Mouse (Mus musculus): ENCODE measurements around the gene A030005K14Rik. TPM values are rescaled to one million over a fixed set of nuclear protein-coding genes. Genes with fewer than 3 reads are reported as not detected.

A030005K14Rik gene
- polyA plus RNA-seq, 1 experiment from 2014 or later: not detected

DNA sequence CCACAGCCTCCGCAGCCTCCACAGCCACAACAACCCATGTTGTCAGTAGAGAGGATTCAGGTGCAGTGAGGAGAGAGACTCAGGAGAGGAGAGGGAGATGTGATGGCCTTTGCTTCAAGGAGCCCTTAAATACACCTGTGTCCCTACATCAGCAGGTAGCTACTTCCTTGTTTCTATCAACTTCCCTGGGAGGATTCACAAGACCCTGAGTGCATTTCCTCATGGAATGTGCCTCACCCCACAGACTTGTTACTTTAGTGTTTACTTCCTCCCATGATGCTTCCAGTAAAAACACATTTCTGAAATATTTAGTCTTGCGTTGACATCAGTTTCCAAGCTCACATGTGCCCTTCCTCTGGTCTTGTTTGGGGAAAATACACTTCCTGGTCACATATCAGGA is 16.8 kb downstream of the A030005K14Rik start, which contains the start of gene Krtap28-10:
TSS of gene Krtap28-10 (minus strand) at position 101 of the 400 bp plus-strand sequence.
- Histone ChIP-seq H3K4me2 (ENCODE audit: low read length) (no peak within 1 kb of the TSS), H3K4me3 (ENCODE audit: low read depth, low read length) (no peak within 1 kb of the TSS), H3K27ac (ENCODE audit: low read depth, low read length) (no peak within 1 kb of the TSS), H3K4me1 (ENCODE audit: control insufficient read depth, insufficient read depth, low read length) (peaks cover 9% of the 10 kb centered on the region), H3K36me3 (ENCODE audit: control insufficient read depth, insufficient read depth, low read length) (no peaks in the 10 kb centered on the region), H3K9me3 (replicated peaks; ENCODE audit: control insufficient read depth, low read length) (no peaks in the 10 kb centered on the region), H3K27me3 (replicated peaks; ENCODE audit: control insufficient read depth, insufficient read depth, low read length) (no peaks in the 10 kb centered on the region), H3K9ac (ENCODE audit: low read length) (no peak within 1 kb of the TSS)
- ATAC-seq: no peak
- 83% methylated on average over 2 of the region's 2 CpGs for WGBS
- no peak for DNase-seq (ENCODE audit: low spot score)

GRCm38 (mm10) chr1:83039080-83039479 is 20.1 kb downstream of the A030005K14Rik start:
- ATAC-seq: no peak

DNA sequence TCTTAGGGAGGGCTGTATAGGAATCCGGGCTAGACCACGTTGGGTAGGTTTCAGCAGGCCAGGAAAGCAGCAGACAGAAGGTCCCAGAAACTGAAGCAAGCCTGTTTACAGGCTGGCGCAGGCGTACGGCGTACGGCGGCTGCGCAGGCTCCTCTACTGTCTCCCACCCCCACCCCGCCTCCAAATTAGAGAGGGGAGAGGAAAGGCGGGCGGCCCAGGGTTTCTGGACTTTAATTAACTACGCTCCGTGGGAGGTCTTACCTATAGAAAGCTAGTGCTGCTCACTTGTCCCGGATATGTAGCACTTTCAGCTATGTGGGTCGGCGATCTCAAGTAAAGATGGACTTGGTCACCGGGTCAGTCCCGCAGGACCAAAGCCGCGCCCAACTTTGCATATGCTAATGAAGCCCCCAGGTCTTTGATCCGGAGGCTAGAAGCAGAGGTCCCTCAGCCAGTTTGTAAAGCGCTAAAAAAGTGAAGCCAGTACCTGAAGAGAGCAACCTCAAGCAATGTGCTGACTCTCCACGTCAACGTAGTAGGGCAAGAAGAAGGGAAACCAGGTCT is 21.0 kb downstream of the A030005K14Rik start, which contains the start of gene Slc19a3:
TSS of gene Slc19a3 (minus strand) at position 340 of the 564 bp plus-strand sequence.
- Histone ChIP-seq H3K4me1 (ENCODE audit: control insufficient read depth, insufficient read depth, low read length) (peaks cover 9% of the 10 kb centered on the region), H3K9me3 (replicated peaks; ENCODE audit: control insufficient read depth, low read length) (no peaks in the 10 kb centered on the region), H3K4me2 (ENCODE audit: low read length) (peak within 1 kb of the TSS; percentile 78), H3K27ac (ENCODE audit: low read depth, low read length) (no peak within 1 kb of the TSS), H3K4me3 (ENCODE audit: low read depth, low read length) (peak within 1 kb of the TSS; percentile 44), H3K9ac (ENCODE audit: low read length) (peak within 1 kb of the TSS; percentile 63), H3K27me3 (replicated peaks; ENCODE audit: control insufficient read depth, insufficient read depth, low read length) (no peaks in the 10 kb centered on the region), H3K36me3 (ENCODE audit: control insufficient read depth, insufficient read depth, low read length) (no peaks in the 10 kb centered on the region)
- ATAC-seq (peak; percentile 95), DNase-seq (ENCODE audit: low spot score) (peak; percentile 73)
- WGBS: under 1% methylated on average over 25 of the region's 25 CpGs

More at GRCm38 (mm10) chr1:83039080-83039479, 20.1 kb downstream of the A030005K14Rik start:
- H3K4me3 ChIP-seq (ENCODE audit: low read depth, low read length): no peak overlapping the region
- H3K36me3 ChIP-seq (ENCODE audit: control insufficient read depth, insufficient read depth, low read length): no peaks in the 10 kb centered on the region
- H3K9me3 ChIP-seq (replicated peaks; ENCODE audit: control insufficient read depth, low read length): no peaks in the 10 kb centered on the region
- H3K27me3 ChIP-seq (replicated peaks; ENCODE audit: control insufficient read depth, insufficient read depth, low read length): no peaks in the 10 kb centered on the region
- H3K4me1 ChIP-seq (ENCODE audit: control insufficient read depth, insufficient read depth, low read length): peaks cover 9% of the 10 kb centered on the region
- DNase-seq (ENCODE audit: low spot score): no peak
- no peak overlapping the region for H3K27ac ChIP-seq (ENCODE audit: low read depth, low read length)
- H3K4me2 ChIP-seq (ENCODE audit: low read length): no peak overlapping the region
- H3K9ac ChIP-seq (ENCODE audit: low read length): no peak overlapping the region
- WGBS: 77% methylated on average over 4 of the region's 4 CpGs

GRCm38 (mm10) chr1:83036892-83037667 is 22.1 kb downstream of the A030005K14Rik start:
- no peak overlapping the region for H3K9ac ChIP-seq (ENCODE audit: low read length)
- no peak overlapping the region for H3K4me3 ChIP-seq (ENCODE audit: low read depth, low read length)
- no peak overlapping the region for H3K4me2 ChIP-seq (ENCODE audit: low read length)
- H3K9me3 ChIP-seq (replicated peaks; ENCODE audit: control insufficient read depth, low read length): no peaks in the 10 kb centered on the region
- H3K27me3 ChIP-seq (replicated peaks; ENCODE audit: control insufficient read depth, insufficient read depth, low read length): no peaks in the 10 kb centered on the region
- ATAC-seq: no peak
- DNase-seq (ENCODE audit: low spot score): no peak
- H3K27ac ChIP-seq (ENCODE audit: low read depth, low read length): no peak overlapping the region
- no peaks in the 10 kb centered on the region for H3K36me3 ChIP-seq (ENCODE audit: control insufficient read depth, insufficient read depth, low read length)
- H3K4me1 ChIP-seq (ENCODE audit: control insufficient read depth, insufficient read depth, low read length): peaks cover 9% of the 10 kb centered on the region
- 66% methylated on average over 11 of the region's 11 CpGs for WGBS

DNA sequence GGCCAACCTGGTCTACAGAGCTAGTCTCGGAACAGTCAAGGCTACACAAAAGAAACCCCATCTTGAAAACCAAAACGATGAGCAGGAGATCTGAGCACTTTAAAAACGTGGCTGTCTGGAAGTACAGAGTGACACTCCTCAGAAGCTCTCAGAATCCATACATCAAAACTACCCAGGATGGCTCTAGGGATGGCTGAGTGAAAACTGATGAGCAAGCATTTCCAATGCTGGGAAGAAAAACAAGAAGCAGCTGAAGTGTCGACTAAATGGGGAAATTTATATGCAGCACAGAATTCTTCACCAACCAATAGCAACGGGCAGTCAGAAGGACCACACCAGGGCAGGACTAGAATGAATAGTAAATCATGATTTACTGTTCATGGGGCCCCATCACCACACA is 24.7 kb downstream of the A030005K14Rik start:
- ATAC-seq (no peak), DNase-seq (ENCODE audit: low spot score) (no peak)
- Histone ChIP-seq H3K27me3 (replicated peaks; ENCODE audit: control insufficient read depth, insufficient read depth, low read length) (no peaks in the 10 kb centered on the region), H3K4me1 (ENCODE audit: control insufficient read depth, insufficient read depth, low read length) (peaks cover 9% of the 10 kb centered on the region), H3K4me3 (ENCODE audit: low read depth, low read length) (no peak overlapping the region), H3K36me3 (ENCODE audit: control insufficient read depth, insufficient read depth, low read length) (no peaks in the 10 kb centered on the region), H3K9ac (ENCODE audit: low read length) (no peak overlapping the region), H3K27ac (ENCODE audit: low read depth, low read length) (no peak overlapping the region), H3K4me2 (ENCODE audit: low read length) (no peak overlapping the region), H3K9me3 (replicated peaks; ENCODE audit: control insufficient read depth, low read length) (no peaks in the 10 kb centered on the region)
- WGBS: 79% methylated on average over 5 of the region's 5 CpGs

DNA sequence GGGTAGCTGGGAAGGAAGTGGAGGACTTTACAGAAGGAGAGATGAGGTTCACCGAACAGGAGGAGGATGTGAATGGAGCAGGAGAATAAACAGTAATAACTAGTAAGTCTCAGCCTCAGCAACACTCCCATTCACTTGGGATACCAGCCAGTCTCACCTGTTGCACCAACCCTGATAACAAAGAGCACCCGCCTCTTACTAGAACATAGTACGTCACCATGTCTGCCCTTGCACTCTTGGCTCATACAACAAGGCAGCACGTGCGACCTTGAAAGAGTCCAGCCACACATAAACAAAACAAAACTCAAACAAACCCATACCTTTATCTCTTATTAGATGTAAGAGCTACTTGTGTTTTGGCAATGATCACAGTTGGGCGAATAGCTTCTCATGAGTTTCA is 26.7 kb downstream of the A030005K14Rik start:
- no peak overlapping the region for H3K4me2 ChIP-seq (ENCODE audit: low read length)
- H3K4me3 ChIP-seq (ENCODE audit: low read depth, low read length): no peak overlapping the region
- no peaks in the 10 kb centered on the region for H3K27me3 ChIP-seq (replicated peaks; ENCODE audit: control insufficient read depth, insufficient read depth, low read length)
- no peaks in the 10 kb centered on the region; the same call in 1 of the 2 replicates for H3K4me1 ChIP-seq (ENCODE audit: control insufficient read depth, insufficient read depth, low read length)
- DNase-seq (ENCODE audit: low spot score): no peak
- H3K9ac ChIP-seq (ENCODE audit: low read length): no peak overlapping the region
- H3K36me3 ChIP-seq (ENCODE audit: control insufficient read depth, insufficient read depth, low read length): no peaks in the 10 kb centered on the region
- no peaks in the 10 kb centered on the region for H3K9me3 ChIP-seq (replicated peaks; ENCODE audit: control insufficient read depth, low read length)
- 91% methylated on average over 6 of the region's 6 CpGs for WGBS
- no peak overlapping the region for H3K27ac ChIP-seq (ENCODE audit: low read depth, low read length)
- ATAC-seq: no peak

- Histone ChIP-seq H3K4me1 (ENCODE audit: control insufficient read depth, insufficient read depth, low read length) (no peaks in the 10 kb centered on the region), H3K27ac (ENCODE audit: low read depth, low read length) (no peak overlapping the region), H3K4me2 (ENCODE audit: low read length) (no peak overlapping the region), H3K4me3 (ENCODE audit: low read depth, low read length) (no peak overlapping the region), H3K27me3 (replicated peaks; ENCODE audit: control insufficient read depth, insufficient read depth, low read length) (no peaks in the 10 kb centered on the region), H3K36me3 (ENCODE audit: control insufficient read depth, insufficient read depth, low read length) (no peaks in the 10 kb centered on the region), H3K9me3 (replicated peaks; ENCODE audit: control insufficient read depth, low read length) (no peaks in the 10 kb centered on the region), H3K9ac (ENCODE audit: low read length) (no peak overlapping the region)
- ATAC-seq (no peak), DNase-seq (ENCODE audit: low spot score) (no peak)
- WGBS: 31% methylated on average over 1 of the region's 1 CpGs
Measured at GRCm38 (mm10) chr1:83031950-83032349, 27.2 kb downstream of the A030005K14Rik start.

DNA sequence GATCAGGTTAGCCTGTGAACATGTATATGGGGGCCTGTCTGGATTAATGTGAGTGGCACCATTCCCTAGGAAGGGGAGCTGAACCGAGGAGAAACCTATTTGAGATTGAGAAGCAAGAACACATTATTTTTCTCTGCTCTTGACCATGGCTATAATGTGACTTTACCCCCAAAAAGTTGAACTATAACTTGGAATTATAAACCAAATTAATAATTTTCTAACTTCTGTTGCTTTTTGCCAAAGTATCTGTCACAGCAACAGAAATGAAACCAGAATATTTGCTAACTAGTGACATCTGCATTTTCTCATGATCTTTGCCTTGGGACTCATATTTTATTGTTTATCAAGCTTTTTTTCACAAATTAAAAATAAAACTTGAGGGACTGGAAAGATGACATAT is 42.6 kb downstream of the A030005K14Rik start:
- Histone ChIP-seq H3K36me3 (ENCODE audit: control insufficient read depth, insufficient read depth, low read length) (no peaks in the 10 kb centered on the region), H3K4me1 (ENCODE audit: control insufficient read depth, insufficient read depth, low read length) (no peaks in the 10 kb centered on the region), H3K27me3 (replicated peaks; ENCODE audit: control insufficient read depth, insufficient read depth, low read length) (no peaks in the 10 kb centered on the region), H3K4me2 (ENCODE audit: low read length) (no peak overlapping the region), H3K4me3 (ENCODE audit: low read depth, low read length) (no peak overlapping the region), H3K9me3 (replicated peaks; ENCODE audit: control insufficient read depth, low read length) (no peaks in the 10 kb centered on the region), H3K27ac (ENCODE audit: low read depth, low read length) (no peak overlapping the region), H3K9ac (ENCODE audit: low read length) (no peak overlapping the region)
- ATAC-seq (no peak), DNase-seq (ENCODE audit: low spot score) (no peak)
- 70% methylated on average over 1 of the region's 1 CpGs for WGBS

GRCm38 (mm10) chr1:83015329-83015879 is 43.8 kb downstream of the A030005K14Rik start:
- Histone ChIP-seq H3K27ac (ENCODE audit: low read depth, low read length) (no peak overlapping the region), H3K9ac (ENCODE audit: low read length) (no peak overlapping the region), H3K9me3 (replicated peaks; ENCODE audit: control insufficient read depth, low read length) (no peaks in the 10 kb centered on the region), H3K4me3 (ENCODE audit: low read depth, low read length) (no peak overlapping the region), H3K36me3 (ENCODE audit: control insufficient read depth, insufficient read depth, low read length) (no peaks in the 10 kb centered on the region), H3K27me3 (replicated peaks; ENCODE audit: control insufficient read depth, insufficient read depth, low read length) (no peaks in the 10 kb centered on the region), H3K4me2 (ENCODE audit: low read length) (no peak overlapping the region), H3K4me1 (ENCODE audit: control insufficient read depth, insufficient read depth, low read length) (no peaks in the 10 kb centered on the region)
- no peak for ATAC-seq
- no peak for DNase-seq (ENCODE audit: low spot score)
- 88% methylated on average over 10 of the region's 10 CpGs for WGBS
